Mouse (Mus musculus): Measurements from ENCODE around the gene Shisal2a. TPM values are rescaled to one million over a fixed set of nuclear protein-coding genes. Genes with fewer than 3 reads are reported as not detected.

Gene Shisal2a
- polyA plus RNA-seq (2014; fragmentation: Nextera tagmentation; extraction: Ambion mirVana), result 3.9 and 4.7 TPM in 2 replicates

- H3K9ac ChIP-seq (ENCODE audit: low read depth, low read length), result peak within 1 kb of the TSS; percentile 73
- 2% methylated on average over 30 of the region's 55 CpGs for WGBS
- H3K27me3 ChIP-seq (replicated peaks; ENCODE audit: control insufficient read depth, insufficient read depth, low read length), result peaks cover 9% of the 10 kb centered on the region
- H3K4me2 ChIP-seq (ENCODE audit: low read depth, low read length), result peak within 1 kb of the TSS; percentile 89
- peak within 1 kb of the TSS; percentile 54 for H3K4me3 ChIP-seq (ENCODE audit: low read depth, low read length)
- peak within 1 kb of the TSS; percentile 10; the same call in 1 of the 2 replicates for H3K27ac ChIP-seq (replicated peaks; ENCODE audit: low read depth, low read length)
- no peaks in the 10 kb centered on the region for H3K36me3 ChIP-seq (ENCODE audit: control insufficient read depth, insufficient read depth, low read length)
- H3K4me1 ChIP-seq (ENCODE audit: control insufficient read depth, insufficient read depth, low read length), result peaks cover 8% of the 10 kb centered on the region; the same call in 1 of the 2 replicates
- ATAC-seq (ENCODE audit: low read depth) (peak; percentile 50), DNase-seq (ENCODE audit: low spot score) (peak; percentile 20)
- no peaks in the 10 kb centered on the region for H3K9me3 ChIP-seq (ENCODE audit: control insufficient read depth, low read length)
These were observed at the start of gene Shisal2a for GRCm38 (mm10) chr4:108383183-108383714. Shisal2a (minus strand) TSS chr4:108383349.

GRCm38 (mm10) chr4:108431561-108431936 lies 48.4 kb upstream of the Shisal2a start:
- no peaks in the 10 kb centered on the region for H3K36me3 ChIP-seq (ENCODE audit: control insufficient read depth, insufficient read depth, low read length)
- no peak overlapping the region for H3K4me2 ChIP-seq (ENCODE audit: low read depth, low read length)
- 26% methylated on average over 2 of the region's 2 CpGs for WGBS
- ATAC-seq (ENCODE audit: low read depth) (no peak), DNase-seq (ENCODE audit: low spot score) (no peak)
- no peak overlapping the region for H3K4me3 ChIP-seq (ENCODE audit: low read depth, low read length)
- H3K27ac ChIP-seq (replicated peaks; ENCODE audit: low read depth, low read length), result peak overlapping the region; percentile 56; the same call in 1 of the 2 replicates
- no peaks in the 10 kb centered on the region for H3K27me3 ChIP-seq (replicated peaks; ENCODE audit: control insufficient read depth, insufficient read depth, low read length)
- no peaks in the 10 kb centered on the region for H3K9me3 ChIP-seq (ENCODE audit: control insufficient read depth, low read length)
- H3K9ac ChIP-seq (ENCODE audit: low read depth, low read length), result no peak overlapping the region
- H3K4me1 ChIP-seq (ENCODE audit: control insufficient read depth, insufficient read depth, low read length), result peaks cover 28% of the 10 kb centered on the region

GRCm38 (mm10) chr4:108430656-108431560 lies 47.8 kb upstream of the Shisal2a start:
- DNase-seq (ENCODE audit: low spot score) (peak; percentile 90), ATAC-seq (ENCODE audit: low read depth) (peak; percentile 94)
- no peak overlapping the region for H3K4me2 ChIP-seq (ENCODE audit: low read depth, low read length)
- H3K4me1 ChIP-seq (ENCODE audit: control insufficient read depth, insufficient read depth, low read length), result peaks cover 28% of the 10 kb centered on the region
- no peaks in the 10 kb centered on the region for H3K27me3 ChIP-seq (replicated peaks; ENCODE audit: control insufficient read depth, insufficient read depth, low read length)
- H3K27ac ChIP-seq (replicated peaks; ENCODE audit: low read depth, low read length), result peak overlapping the region; percentile 56
- whole genome bisulfite sequencing, result 34% methylated on average over 4 of the region's 4 CpGs
- no peaks in the 10 kb centered on the region for H3K36me3 ChIP-seq (ENCODE audit: control insufficient read depth, insufficient read depth, low read length)
- H3K9ac ChIP-seq (ENCODE audit: low read depth, low read length), result no peak overlapping the region
- no peaks in the 10 kb centered on the region for H3K9me3 ChIP-seq (ENCODE audit: control insufficient read depth, low read length)
- no peak overlapping the region for H3K4me3 ChIP-seq (ENCODE audit: low read depth, low read length)

- Histone ChIP-seq H3K9me3 (ENCODE audit: control insufficient read depth, low read length) (no peaks in the 10 kb centered on the region), H3K27me3 (replicated peaks; ENCODE audit: control insufficient read depth, insufficient read depth, low read length) (no peaks in the 10 kb centered on the region), H3K4me1 (ENCODE audit: control insufficient read depth, insufficient read depth, low read length) (peaks cover 25% of the 10 kb centered on the region), H3K27ac (replicated peaks; ENCODE audit: low read depth, low read length) (no peak overlapping the region), H3K36me3 (ENCODE audit: control insufficient read depth, insufficient read depth, low read length) (no peaks in the 10 kb centered on the region), H3K9ac (ENCODE audit: low read depth, low read length) (no peak overlapping the region), H3K4me3 (ENCODE audit: low read depth, low read length) (no peak overlapping the region), H3K4me2 (ENCODE audit: low read depth, low read length) (no peak overlapping the region)
- WGBS, result 75% methylated on average over 6 of the region's 6 CpGs
- ATAC-seq (ENCODE audit: low read depth) (no peak), DNase-seq (ENCODE audit: low spot score) (no peak)
These were observed 45.2 kb upstream of the Shisal2a start for GRCm38 (mm10) chr4:108428341-108428721.

- H3K36me3 ChIP-seq (ENCODE audit: control insufficient read depth, insufficient read depth, low read length), result no peaks in the 10 kb centered on the region
- no peak overlapping the region for H3K27ac ChIP-seq (replicated peaks; ENCODE audit: low read depth, low read length)
- H3K4me3 ChIP-seq (ENCODE audit: low read depth, low read length), result no peak overlapping the region
- no peak overlapping the region for H3K9ac ChIP-seq (ENCODE audit: low read depth, low read length)
- DNase-seq (ENCODE audit: low spot score), result no peak
- no peak for ATAC-seq (ENCODE audit: low read depth)
- H3K4me2 ChIP-seq (ENCODE audit: low read depth, low read length), result no peak overlapping the region
- WGBS, result 75% methylated on average over 11 of the region's 11 CpGs
- H3K27me3 ChIP-seq (replicated peaks; ENCODE audit: control insufficient read depth, insufficient read depth, low read length), result no peaks in the 10 kb centered on the region
- H3K9me3 ChIP-seq (ENCODE audit: control insufficient read depth, low read length), result no peaks in the 10 kb centered on the region
- peaks cover 21% of the 10 kb centered on the region for H3K4me1 ChIP-seq (ENCODE audit: control insufficient read depth, insufficient read depth, low read length)
These were observed 44.7 kb upstream of the Shisal2a start for GRCm38 (mm10) chr4:108427719-108428340.

GRCm38 (mm10) chr4:108424587-108424986 lies 41.4 kb upstream of the Shisal2a start:
- no peak for DNase-seq (ENCODE audit: low spot score)
- Histone ChIP-seq H3K4me2 (ENCODE audit: low read depth, low read length) (no peak overlapping the region), H3K27ac (replicated peaks; ENCODE audit: low read depth, low read length) (no peak overlapping the region), H3K9ac (ENCODE audit: low read depth, low read length) (no peak overlapping the region), H3K27me3 (replicated peaks; ENCODE audit: control insufficient read depth, insufficient read depth, low read length) (no peaks in the 10 kb centered on the region), H3K36me3 (ENCODE audit: control insufficient read depth, insufficient read depth, low read length) (no peaks in the 10 kb centered on the region), H3K4me3 (ENCODE audit: low read depth, low read length) (no peak overlapping the region), H3K4me1 (ENCODE audit: control insufficient read depth, insufficient read depth, low read length) (no peaks in the 10 kb centered on the region), H3K9me3 (ENCODE audit: control insufficient read depth, low read length) (no peaks in the 10 kb centered on the region)
- 82% methylated on average over 2 of the region's 2 CpGs for WGBS
- ATAC-seq (ENCODE audit: low read depth), result no peak

GRCm38 (mm10) chr4:108407621-108408020 lies 24.5 kb upstream of the Shisal2a start:
- no peak for ATAC-seq (ENCODE audit: low read depth)
- Histone ChIP-seq H3K9ac (ENCODE audit: low read depth, low read length) (no peak overlapping the region), H3K4me2 (ENCODE audit: low read depth, low read length) (peak overlapping the region; percentile 86; the same call in 1 of the 2 replicates), H3K36me3 (ENCODE audit: control insufficient read depth, insufficient read depth, low read length) (peaks cover 9% of the 10 kb centered on the region; the same call in 1 of the 2 replicates), H3K4me1 (ENCODE audit: control insufficient read depth, insufficient read depth, low read length) (peaks cover 18% of the 10 kb centered on the region), H3K9me3 (ENCODE audit: control insufficient read depth, low read length) (no peaks in the 10 kb centered on the region), H3K27ac (replicated peaks; ENCODE audit: low read depth, low read length) (no peak overlapping the region), H3K27me3 (replicated peaks; ENCODE audit: control insufficient read depth, insufficient read depth, low read length) (no peaks in the 10 kb centered on the region), H3K4me3 (ENCODE audit: low read depth, low read length) (no peak overlapping the region)
- WGBS, result 28% methylated on average over 8 of the region's 8 CpGs
- peak; percentile 27 for DNase-seq (ENCODE audit: low spot score)

GRCm38 (mm10) chr4:108406861-108407401 lies 23.8 kb upstream of the Shisal2a start, which contains the start of gene Gpx7:
Gpx7 (minus strand) TSS chr4:108406961.
- ATAC-seq (ENCODE audit: low read depth) (peak; percentile 45; the same call in 1 of the 2 replicates), DNase-seq (ENCODE audit: low spot score) (peak; percentile 80)
- WGBS, result 10% methylated on average over 15 of the region's 15 CpGs
- Histone ChIP-seq H3K9ac (ENCODE audit: low read depth, low read length) (peak within 1 kb of the TSS; percentile 77), H3K36me3 (ENCODE audit: control insufficient read depth, insufficient read depth, low read length) (peaks cover 12% of the 10 kb centered on the region; the same call in 1 of the 2 replicates), H3K4me3 (ENCODE audit: low read depth, low read length) (peak within 1 kb of the TSS; percentile 56), H3K9me3 (ENCODE audit: control insufficient read depth, low read length) (no peaks in the 10 kb centered on the region), H3K4me2 (ENCODE audit: low read depth, low read length) (peak within 1 kb of the TSS; percentile 86), H3K27ac (replicated peaks; ENCODE audit: low read depth, low read length) (peak within 1 kb of the TSS; percentile 85), H3K27me3 (replicated peaks; ENCODE audit: control insufficient read depth, insufficient read depth, low read length) (no peaks in the 10 kb centered on the region), H3K4me1 (ENCODE audit: control insufficient read depth, insufficient read depth, low read length) (peaks cover 18% of the 10 kb centered on the region)
